Mouse (Mus musculus) liver, embryonic 14 days (tissue): ENCODE results near the gene Irf2bpl. TPM values are rescaled to one million over a fixed set of nuclear protein-coding genes. Genes with fewer than 3 reads are reported as not detected.

Experiments used
- polyA plus RNA-seq: library from polyadenylated mRNA; depleted of rRNA; stranded (reverse); fragments of >200 nt; gene quantifications from 2 replicates; pipeline ENCODE4 v1.2.3, GENCODE M21; 2012; rRNA removed

Irf2bpl gene
- polyA plus RNA-seq: 1.3 and 1.4 TPM in 2 replicates

GRCm38 (mm10) chr12:86884197-86885058 lies at the start of gene Irf2bpl:
TSS of gene Irf2bpl (minus strand) at chr12:86884798.

Other genes starting within 250 kb of the Irf2bpl start
- gene Vash1, start 206.1 kb downstream of the Irf2bpl start, polyA plus RNA-seq: 0.63 and 0.69 TPM in 2 replicates
- gene Angel1, start 158.3 kb downstream of the Irf2bpl start, polyA plus RNA-seq: 0.62 and 0.64 TPM in 2 replicates
- gene Lrrc74a, start 150.4 kb downstream of the Irf2bpl start, polyA plus RNA-seq: not detected in 2 replicates
- gene Cipc, start 62.2 kb upstream of the Irf2bpl start, polyA plus RNA-seq: 7.2 and 9.4 TPM in 2 replicates
- gene Zdhhc22, start 105.6 kb upstream of the Irf2bpl start, polyA plus RNA-seq: not detected in 2 replicates
- 0.01 TPM in 1 of 2 replicates, not detected in the other for gene Tmem63c, start 136.5 kb upstream of the Irf2bpl start, polyA plus RNA-seq
- 0.02 and 0.07 TPM in 2 replicates for gene Ngb, start 217.7 kb upstream of the Irf2bpl start, polyA plus RNA-seq